ENCODE assay signal across 9 mouse cellular contexts in genomic region chr3:14887686-14888295, GRCm38 (mm10). TPM values are rescaled to one million over a fixed set of nuclear protein-coding genes. Genes with fewer than 3 reads are reported as not detected.
DNase-seq lines count a peak whose midpoint lies in the region; ATAC-seq lines count a peak whose summit lies in the region.
"Had no signal": no experiment of that assay in that cellular context is flagged by ENCODE, and none has a peak within 500 bp of the region (broad histone marks: within the 10 kb centered on the region; RNA-seq: fewer than 3 reads in every experiment).

No protein-coding gene starts in this region.

- H3K36me3 ChIP-seq in heart, embryonic 15.5 days: no peaks in the 10 kb centered on the region
- H3K36me3 ChIP-seq in hindbrain, embryonic 15.5 days: no peaks in the 10 kb centered on the region

- H3K4me1 ChIP-seq in heart, embryonic 15.5 days (replicated peaks): peaks cover 7% of the 10 kb centered on the region; the same call in 1 of the 2 replicates
- H3K4me1 ChIP-seq in hindbrain, embryonic 15.5 days (replicated peaks): no peaks in the 10 kb centered on the region

- no peak overlapping the region for H3K27ac ChIP-seq in heart, embryonic 15.5 days
- no peak overlapping the region for H3K27ac ChIP-seq in hindbrain, embryonic 15.5 days (replicated peaks)

- no peak for ATAC-seq in heart, embryonic 15.5 days (replicated peaks; ENCODE audit: insufficient number of reproducible peaks, insufficient read depth, low FRiP score, low read depth)
- ATAC-seq in hindbrain, embryonic 15.5 days (ENCODE audit: low FRiP score, low read depth): no peak
- ATAC-seq in megakaryocyte progenitor cell, adult 5-6 weeks (replicated peaks; ENCODE audit: poor library complexity): peak; percentile 19; the same call in 1 of the 2 replicates

- no peak for DNase-seq in heart, adult 8-10 months (ENCODE audit: low spot score)
- DNase-seq in Muller cell, postnatal 12 days (ENCODE audit: inconsistent ontology term): peak; percentile 50
- no peak for DNase-seq in thymus, postnatal 4 days
- no peak for DNase-seq in MN1 (ENCODE audit: low spot score)
- DNase-seq in frontal cortex, postnatal 14 days (ENCODE audit: low spot score in 2 of 2): no peak
- DNase-seq: kidney, adult 11 months had no signal

- 61% methylated on average over 10 of the region's 10 CpGs for WGBS in heart, embryonic 15.5 days
- WGBS in hindbrain, embryonic 15.5 days: 68% methylated on average over 10 of the region's 10 CpGs

- no peaks in the 10 kb centered on the region for H3K27me3 ChIP-seq in heart, embryonic 15.5 days
- no peaks in the 10 kb centered on the region; the same call in 1 of the 2 replicates for H3K27me3 ChIP-seq in hindbrain, embryonic 15.5 days

- H3K9ac ChIP-seq in heart, embryonic 15.5 days: no peak overlapping the region
- no peak overlapping the region for H3K9ac ChIP-seq in hindbrain, embryonic 15.5 days

- peak overlapping the region; percentile 93 for H3K4me3 ChIP-seq in heart, embryonic 15.5 days
- H3K4me3 ChIP-seq in hindbrain, embryonic 15.5 days: 0 out of 2 replicates have a peak overlapping the region, but pooled peaks have one; percentile 1

- no peaks in the 10 kb centered on the region for H3K9me3 ChIP-seq in heart, embryonic 15.5 days (replicated peaks)
- H3K9me3 ChIP-seq in hindbrain, embryonic 15.5 days: no peaks in the 10 kb centered on the region

- H3K4me2 ChIP-seq in heart, embryonic 15.5 days: peak overlapping the region; percentile 87
- H3K4me2 ChIP-seq in hindbrain, embryonic 15.5 days: peak overlapping the region; percentile 74

RNA-seq across cellular contexts. Expression of gene Car2, which starts 1.7 kb away (rescaled TPM):
- polyA plus RNA-seq in heart, embryonic 15.5 days (2015; fragmentation: Nextera tagmentation; extraction: Ambion mirVana): 53.3 and 79.5 TPM in 2 replicates
- 1 to 10 TPM; 6.0 to 7.2 (median 7.0) TPM for total RNA-seq in heart, adult 8-10 months (2022)
- 43.2 and 43.5 TPM in 2 replicates for polyA plus RNA-seq in hindbrain, embryonic 15.5 days (2015; fragmentation: Nextera tagmentation; extraction: Ambion mirVana)
- total RNA-seq in megakaryocyte progenitor cell, adult 5-6 weeks (2015): 155 and 274 TPM in 2 replicates
- total RNA-seq in megakaryocyte progenitor cell, adult 5-6 weeks (2017): 143 and 234 TPM in 2 replicates

RNA-seq across cellular contexts. Expression of gene Car3, which starts 24.5 kb away (rescaled TPM):
- polyA plus RNA-seq in heart, embryonic 15.5 days (2015; fragmentation: Nextera tagmentation; extraction: Ambion mirVana): 6.1 and 8.2 TPM in 2 replicates
- total RNA-seq in heart, adult 8-10 months (2022): 10 to 100 TPM; 19.3 to 24.9 (median 23.7) TPM
- polyA plus RNA-seq in hindbrain, embryonic 15.5 days (2015; fragmentation: Nextera tagmentation; extraction: Ambion mirVana): 1.9 and 2.1 TPM in 2 replicates
- 9.5 and 10.6 TPM in 2 replicates for total RNA-seq in megakaryocyte progenitor cell, adult 5-6 weeks (2015)
- 5.4 and 8.1 TPM in 2 replicates for total RNA-seq in megakaryocyte progenitor cell, adult 5-6 weeks (2017)

Comparison
In these comparisons a context has a peak if more than half of its experiments do, and no peak if none do; other contexts are left out.
1. RNA of gene Car2, which starts 1.7 kb away (total RNA-seq): 143 to 274 TPM in megakaryocyte progenitor cell, adult 5-6 weeks; 6.0 to 7.2 TPM in heart, adult 8-10 months; every median in the first group is over 10 times any median in the second.